Mouse (Mus musculus): ENCODE data around the gene Cerk.

- TF ChIP-seq CTCF (IDR thresholded peaks at IDR 0.05; ENCODE audit: insufficient read depth, low read length) = no peak
- TF ChIP-seq POLR2A (IDR thresholded peaks at IDR 0.05; ENCODE audit: borderline replicate concordance, extremely low read depth, low read depth, low read length) = no peak
Measured at GRCm38 (mm10) chr15:86164718-86165345, 21.1 kb downstream of the Cerk start.

All from lung, adult 2 months (tissue).